Mouse (Mus musculus) myocyte (in vitro differentiated cells): ENCODE data around the gene Adamts13.

ENCODE experiments used
- CEBPB ChIP-seq: IDR thresholded peaks from 2 replicates; pipeline ENCODE4 v1.6.1; 2011; ENCODE audit warnings: mild to moderate bottlenecking, moderate library complexity; ENCODE audit not compliant: poor library complexity, insufficient read depth, severe bottlenecking
- E2F4 ChIP-seq: IDR thresholded peaks from one replicate; pipeline ENCODE4 v1.6.1; 2011; ENCODE audit warnings: mild to moderate bottlenecking, control low read depth, moderate library complexity; ENCODE audit not compliant: insufficient read depth
- POLR2A ChIP-seq: IDR thresholded peaks from one replicate; pipeline ENCODE4 v1.6.1; 2011; ENCODE audit warnings: low read depth, mild to moderate bottlenecking, control low read depth, moderate library complexity; ENCODE audit not compliant: insufficient read length
- SRF ChIP-seq: IDR thresholded peaks from one replicate; pipeline ENCODE4 v1.6.1; 2011; ENCODE audit warnings: low read depth; ENCODE audit not compliant: control insufficient read depth, insufficient read length

DNA sequence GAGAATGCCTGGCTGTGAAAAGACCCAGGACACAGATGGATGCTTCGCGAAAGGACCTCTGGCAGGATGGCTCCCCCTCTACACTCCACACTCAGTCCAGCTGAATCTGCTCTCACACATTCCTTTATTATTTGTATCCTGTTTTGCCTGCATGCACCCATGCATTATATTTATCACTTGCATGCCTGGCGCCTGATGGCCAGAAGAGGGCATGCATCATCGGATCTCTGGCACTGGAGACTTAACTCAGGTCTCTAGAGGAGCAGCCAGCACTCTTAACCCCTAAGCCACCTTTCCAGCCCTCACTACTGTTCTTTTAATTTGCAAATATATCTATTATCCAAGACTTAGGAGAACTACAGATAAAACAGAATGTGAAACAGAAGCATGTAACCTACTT is 12.5 kb upstream of the Adamts13 start:
- TF ChIP-seq POLR2A (no peak), E2F4 (no peak), SRF (no peak), CEBPB (no peak)
